Mouse (Mus musculus): Measurements from ENCODE around the gene Tcp11x2. TPM values are rescaled to one million over a fixed set of nuclear protein-coding genes. Genes with fewer than 3 reads are reported as not detected.

The Tcp11x2 gene
- polyA plus RNA-seq, 1 experiment from 2014 or later, result not detected

- ATAC-seq, result no peak
- no peak for DNase-seq (ENCODE audit: low read depth, low spot score)
- H3K27me3 ChIP-seq, result peaks cover 12% of the 10 kb centered on the region
- CTCF ChIA-PET, result no interaction called here
- POLR2A ChIA-PET, result no interaction called here
- in situ Hi-C loops (cut with MboI; ENCODE audit: low pct_unique_long_range_greater_than_20kb), result no loop called here
- no peak for TF ChIP-seq CTCF (IDR thresholded peaks at IDR 0.05)
Measured at GRCm38 (mm10) chrX:135627605-135628004, 66.0 kb downstream of the Tcp11x2 start, which contains the start of gene Prame. Gene Prame, minus strand, starts transcription at chrX:135627705.

Other genes starting within 250 kb of the Tcp11x2 start
- not detected for gene AV320801, start 199.2 kb downstream of the Tcp11x2 start, polyA plus RNA-seq (2021)
- not detected for gene Nxf7, start 95.0 kb downstream of the Tcp11x2 start, polyA plus RNA-seq (2021)
- not detected for gene Prame, start 66.1 kb downstream of the Tcp11x2 start, polyA plus RNA-seq (2021)
- gene Tmsb15a, start 31.5 kb upstream of the Tcp11x2 start, polyA plus RNA-seq (2021), result not detected
- gene Armcx5, start 48.9 kb upstream of the Tcp11x2 start, polyA plus RNA-seq (2021), result 6.8 TPM
- gene Gprasp1, start 48.9 kb upstream of the Tcp11x2 start, polyA plus RNA-seq (2021), result 27.9 TPM
- 57.9 TPM for gene Bhlhb9, start 103.8 kb upstream of the Tcp11x2 start, polyA plus RNA-seq (2021)
- gene Gprasp2, start 145.2 kb upstream of the Tcp11x2 start, polyA plus RNA-seq (2021), result 4.5 TPM